Mouse (Mus musculus): ENCODE results near the gene Exoc3l4. TPM values are rescaled to one million over a fixed set of nuclear protein-coding genes. Genes with fewer than 3 reads are reported as not detected.

Exoc3l4 gene
- polyA plus RNA-seq, 1 experiment from 2014 or later, result 1.2 TPM

DNA sequence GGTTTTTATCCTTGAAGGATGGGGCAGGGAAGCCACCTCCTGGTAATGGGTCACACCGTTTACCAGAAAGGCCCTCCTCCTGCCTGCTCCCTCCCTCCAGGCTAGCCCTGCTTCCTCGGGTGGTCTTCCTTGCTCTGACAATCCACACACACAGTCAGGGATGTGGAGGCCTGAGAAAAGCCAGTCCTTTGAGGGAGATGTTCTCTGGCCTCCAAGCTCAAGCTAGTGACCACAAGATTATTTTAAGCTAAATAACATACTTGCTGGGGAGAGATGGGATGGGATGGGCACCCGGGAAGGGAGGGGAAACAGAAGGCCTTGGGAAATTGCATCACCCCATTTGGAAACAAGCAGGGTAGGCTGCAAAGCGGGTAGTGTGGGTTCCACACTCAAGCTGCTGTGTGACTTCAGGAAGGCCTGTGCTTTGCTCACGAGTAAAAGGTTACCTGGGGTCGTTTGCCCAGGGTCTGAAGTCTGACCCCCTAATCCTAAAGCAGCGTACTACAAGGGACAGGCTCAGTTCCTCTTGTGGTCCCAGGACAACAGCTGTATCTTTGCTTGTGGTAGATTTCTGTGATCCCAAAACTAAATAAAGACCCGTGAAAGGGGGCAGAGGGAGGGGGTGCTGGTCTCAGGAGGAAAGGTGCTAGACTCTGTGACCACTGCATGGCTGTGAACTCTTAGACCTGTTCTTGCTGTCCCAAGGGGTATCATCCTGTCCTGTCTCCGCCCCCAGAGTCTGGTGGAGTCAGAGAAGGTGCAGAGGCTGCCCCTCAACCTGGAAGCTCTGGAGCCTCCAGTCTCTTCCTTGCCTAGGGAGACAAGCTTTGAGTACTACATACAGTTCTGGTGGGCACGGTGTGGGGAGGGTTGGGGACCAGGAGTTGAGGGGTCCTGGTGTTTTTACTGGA lies 27.4 kb downstream of the Exoc3l4 start:
- no peaks in the 10 kb centered on the region for H3K36me3 ChIP-seq (ENCODE audit: control insufficient read depth, insufficient read depth, low read length)
- WGBS, result 27% methylated on average over 10 of the region's 10 CpGs
- H3K9me3 ChIP-seq (ENCODE audit: control insufficient read depth, low read length), result no peaks in the 10 kb centered on the region
- no peak for ATAC-seq (ENCODE audit: low read depth)
- H3K9ac ChIP-seq (replicated peaks; ENCODE audit: low read depth, low read length), result no peak overlapping the region
- no peak overlapping the region for H3K4me3 ChIP-seq (ENCODE audit: low read depth, low read length)
- H3K27ac ChIP-seq (ENCODE audit: low read depth, low read length), result no peak overlapping the region
- H3K27me3 ChIP-seq (ENCODE audit: control insufficient read depth, insufficient read depth, low read length), result peaks cover 67% of the 10 kb centered on the region
- no peak overlapping the region for H3K4me2 ChIP-seq (ENCODE audit: low read depth, low read length)
- H3K4me1 ChIP-seq (ENCODE audit: control insufficient read depth, insufficient read depth, low read length), result peaks cover 13% of the 10 kb centered on the region

DNA sequence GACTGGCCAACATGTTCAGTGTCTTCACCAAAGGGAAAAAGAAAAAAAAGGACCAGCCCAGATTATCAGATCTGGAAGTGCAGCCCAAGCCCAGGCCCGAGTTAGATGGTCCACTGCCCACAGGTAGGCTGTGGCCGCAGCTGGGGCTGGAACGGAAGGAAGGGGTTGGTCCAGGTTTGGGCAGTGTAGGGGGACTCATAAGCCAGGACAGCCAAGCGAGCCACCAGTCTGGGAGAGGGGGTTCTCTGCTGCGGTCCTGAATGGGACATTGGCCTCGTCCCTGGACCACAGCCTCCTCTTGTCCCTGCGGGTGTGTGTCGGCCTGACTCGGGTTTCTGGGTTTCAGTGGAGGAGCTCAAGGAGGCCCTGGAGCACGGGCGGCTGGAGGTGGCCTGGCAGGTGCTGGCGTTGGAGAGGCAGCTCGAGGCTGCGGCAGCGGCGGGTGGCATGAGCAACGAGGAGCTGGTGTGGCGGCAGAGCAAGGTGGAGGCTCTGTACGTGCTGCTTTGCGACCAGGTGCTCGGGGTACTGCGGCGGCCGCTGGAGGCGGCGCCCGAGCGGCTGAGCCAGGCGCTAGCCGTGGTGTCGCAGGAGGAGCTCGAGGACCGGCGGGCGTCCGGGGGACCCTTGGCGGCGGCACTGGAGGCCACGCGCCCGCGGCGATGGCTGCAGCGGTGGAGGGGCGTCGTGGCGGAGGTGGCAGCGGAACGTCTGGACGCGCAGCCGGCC lies 28.5 kb downstream of the Exoc3l4 start:
- Histone ChIP-seq H3K27ac (ENCODE audit: low read depth, low read length) (no peak overlapping the region), H3K4me2 (ENCODE audit: low read depth, low read length) (peak overlapping the region; percentile 32), H3K4me3 (ENCODE audit: low read depth, low read length) (peak overlapping the region; percentile 15), H3K9ac (replicated peaks; ENCODE audit: low read depth, low read length) (no peak overlapping the region), H3K9me3 (ENCODE audit: control insufficient read depth, low read length) (no peaks in the 10 kb centered on the region), H3K27me3 (ENCODE audit: control insufficient read depth, insufficient read depth, low read length) (peaks cover 67% of the 10 kb centered on the region), H3K4me1 (ENCODE audit: control insufficient read depth, insufficient read depth, low read length) (peaks cover 13% of the 10 kb centered on the region), H3K36me3 (ENCODE audit: control insufficient read depth, insufficient read depth, low read length) (no peaks in the 10 kb centered on the region)
- 4% methylated on average over 49 of the region's 52 CpGs for WGBS
- no peak for ATAC-seq (ENCODE audit: low read depth)

DNA sequence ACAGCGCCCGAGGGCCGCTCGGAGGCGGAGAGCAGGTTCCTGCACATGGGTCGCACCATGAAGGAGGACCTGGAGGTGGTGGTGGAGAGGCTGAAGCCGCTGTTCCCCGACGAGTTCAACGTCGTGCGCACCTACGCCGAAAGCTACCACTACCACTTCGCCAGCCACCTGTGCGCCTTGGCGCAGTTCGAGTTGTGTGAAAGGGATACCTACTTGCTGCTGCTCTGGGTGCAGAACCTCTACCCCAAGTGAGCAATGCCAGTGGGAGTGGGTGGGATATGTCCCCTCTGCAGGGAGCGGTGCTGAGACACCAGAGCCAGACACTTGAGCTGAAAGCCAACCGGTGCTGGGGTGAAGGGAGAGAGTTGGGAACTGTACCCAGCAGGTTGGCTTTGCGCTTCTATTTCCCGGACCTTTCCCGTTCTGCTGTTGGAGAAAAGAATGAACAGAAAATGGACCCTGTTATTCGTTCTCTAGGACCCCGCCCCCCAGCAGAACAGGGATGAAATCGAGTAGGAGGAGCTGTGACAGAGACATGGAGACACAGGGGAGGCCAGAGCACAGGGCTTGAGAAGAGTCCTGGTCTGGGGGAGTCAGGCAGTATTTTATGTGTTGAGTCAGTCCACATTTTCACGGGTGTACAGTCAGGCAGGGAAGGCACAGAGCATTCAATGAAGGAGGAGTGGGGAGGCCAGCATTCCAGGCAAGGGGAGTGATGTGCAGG lies 29.2 kb downstream of the Exoc3l4 start:
- 5% methylated on average over 27 of the region's 27 CpGs for WGBS
- no peak for ATAC-seq (ENCODE audit: low read depth)
- H3K27me3 ChIP-seq (ENCODE audit: control insufficient read depth, insufficient read depth, low read length), result peaks cover 67% of the 10 kb centered on the region
- no peak overlapping the region for H3K9ac ChIP-seq (replicated peaks; ENCODE audit: low read depth, low read length)
- no peaks in the 10 kb centered on the region for H3K36me3 ChIP-seq (ENCODE audit: control insufficient read depth, insufficient read depth, low read length)
- peaks cover 13% of the 10 kb centered on the region for H3K4me1 ChIP-seq (ENCODE audit: control insufficient read depth, insufficient read depth, low read length)
- H3K9me3 ChIP-seq (ENCODE audit: control insufficient read depth, low read length), result no peaks in the 10 kb centered on the region
- H3K4me3 ChIP-seq (ENCODE audit: low read depth, low read length), result peak overlapping the region; percentile 15
- H3K4me2 ChIP-seq (ENCODE audit: low read depth, low read length), result peak overlapping the region; percentile 32
- H3K27ac ChIP-seq (ENCODE audit: low read depth, low read length), result no peak overlapping the region

DNA sequence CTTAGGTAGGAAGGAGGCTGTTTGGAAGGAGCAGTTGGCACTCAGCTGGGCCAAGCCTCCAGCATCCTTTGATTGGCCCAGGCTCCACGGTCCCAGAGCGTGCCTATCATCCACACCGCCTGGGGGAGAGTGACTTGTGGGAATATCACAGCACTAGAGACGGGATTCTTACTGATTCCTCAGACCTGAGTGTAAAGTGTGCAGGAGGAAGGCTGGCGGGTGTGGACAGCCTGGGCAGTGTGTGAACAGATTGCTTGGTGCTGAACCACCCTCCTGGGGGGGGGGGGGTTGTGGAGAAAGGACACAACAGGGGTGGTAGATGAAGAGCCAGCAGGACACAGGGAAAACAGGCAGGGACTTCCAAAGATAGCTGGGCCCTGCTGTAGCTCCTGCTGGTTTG lies 29.9 kb downstream of the Exoc3l4 start:
- Histone ChIP-seq H3K4me2 (ENCODE audit: low read depth, low read length) (no peak overlapping the region), H3K27me3 (ENCODE audit: control insufficient read depth, insufficient read depth, low read length) (peaks cover 62% of the 10 kb centered on the region), H3K27ac (ENCODE audit: low read depth, low read length) (no peak overlapping the region), H3K9me3 (ENCODE audit: control insufficient read depth, low read length) (no peaks in the 10 kb centered on the region), H3K9ac (replicated peaks; ENCODE audit: low read depth, low read length) (no peak overlapping the region), H3K4me1 (ENCODE audit: control insufficient read depth, insufficient read depth, low read length) (peaks cover 13% of the 10 kb centered on the region), H3K36me3 (ENCODE audit: control insufficient read depth, insufficient read depth, low read length) (no peaks in the 10 kb centered on the region), H3K4me3 (ENCODE audit: low read depth, low read length) (no peak overlapping the region)
- WGBS, result 13% methylated on average over 5 of the region's 5 CpGs
- ATAC-seq (ENCODE audit: low read depth), result no peak

DNA sequence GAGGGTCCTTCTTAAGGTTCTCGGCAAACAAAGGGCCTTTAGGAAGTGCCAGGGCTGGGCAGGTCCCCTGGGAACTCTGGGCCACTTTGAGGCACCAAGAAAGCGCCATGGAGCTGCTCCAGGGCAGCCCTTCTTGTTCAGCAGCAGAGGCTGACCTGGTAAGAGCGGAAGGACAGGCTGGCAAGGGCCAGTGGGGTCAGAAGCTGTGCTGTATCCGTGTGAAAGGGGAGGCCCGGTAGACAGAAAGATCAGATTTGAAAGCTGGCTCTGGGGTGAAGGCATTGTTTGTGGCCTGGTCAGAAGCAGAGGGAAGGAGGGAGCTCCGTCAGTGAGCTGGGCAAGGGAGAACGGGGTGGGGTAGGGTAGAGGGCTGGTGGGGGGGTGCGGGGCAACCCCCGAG lies 30.5 kb downstream of the Exoc3l4 start:
- no peak overlapping the region for H3K27ac ChIP-seq (ENCODE audit: low read depth, low read length)
- peaks cover 56% of the 10 kb centered on the region for H3K27me3 ChIP-seq (ENCODE audit: control insufficient read depth, insufficient read depth, low read length)
- 16% methylated on average over 9 of the region's 9 CpGs for WGBS
- no peak overlapping the region for H3K4me3 ChIP-seq (ENCODE audit: low read depth, low read length)
- no peaks in the 10 kb centered on the region for H3K9me3 ChIP-seq (ENCODE audit: control insufficient read depth, low read length)
- H3K9ac ChIP-seq (replicated peaks; ENCODE audit: low read depth, low read length), result no peak overlapping the region
- no peak for ATAC-seq (ENCODE audit: low read depth)
- H3K4me2 ChIP-seq (ENCODE audit: low read depth, low read length), result no peak overlapping the region
- H3K36me3 ChIP-seq (ENCODE audit: control insufficient read depth, insufficient read depth, low read length), result no peaks in the 10 kb centered on the region
- H3K4me1 ChIP-seq (ENCODE audit: control insufficient read depth, insufficient read depth, low read length), result peaks cover 10% of the 10 kb centered on the region

DNA sequence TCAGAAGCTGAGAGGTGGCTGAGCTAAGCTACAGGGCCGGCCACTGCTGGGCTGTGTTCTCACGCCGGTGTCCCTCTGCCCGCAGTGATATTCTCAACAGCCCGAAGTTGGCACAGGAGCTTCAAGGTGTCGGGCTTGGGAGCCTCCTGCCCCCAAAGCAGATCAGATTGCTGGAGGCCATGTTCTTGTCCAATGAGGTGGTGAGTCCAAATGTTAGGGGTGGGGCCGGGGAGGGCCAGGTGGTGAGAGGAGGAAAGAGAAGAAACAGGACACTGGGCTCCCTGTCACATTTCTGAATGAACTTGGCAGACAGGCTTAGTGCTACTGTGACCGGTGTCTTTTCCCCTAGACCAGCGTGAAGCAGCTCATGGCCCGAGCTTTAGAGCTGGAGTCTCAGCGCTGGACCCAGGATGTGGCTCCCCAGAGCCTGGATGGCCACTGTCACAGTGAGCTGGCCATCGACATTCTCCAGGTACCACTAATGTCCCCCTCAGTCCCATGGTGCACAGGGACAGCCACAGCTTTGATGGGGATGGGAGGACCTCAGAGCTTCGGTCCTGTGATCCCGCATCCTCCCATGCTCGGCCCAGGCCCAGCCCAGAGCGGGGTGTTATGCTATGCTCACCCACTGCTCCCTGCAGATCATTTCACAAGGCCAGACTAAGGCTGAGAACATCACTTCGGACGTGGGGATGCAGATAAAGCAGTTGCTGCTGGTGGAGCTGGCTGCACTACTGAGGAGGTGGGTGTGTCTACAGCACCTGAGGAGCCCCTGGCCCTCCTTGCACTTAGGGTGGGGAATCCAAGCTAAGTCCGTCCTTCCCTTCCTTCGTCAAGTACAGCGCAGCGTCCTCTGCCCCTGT lies 31.3 kb downstream of the Exoc3l4 start:
- Histone ChIP-seq H3K4me3 (ENCODE audit: low read depth, low read length) (no peak overlapping the region), H3K36me3 (ENCODE audit: control insufficient read depth, insufficient read depth, low read length) (no peaks in the 10 kb centered on the region), H3K4me2 (ENCODE audit: low read depth, low read length) (no peak overlapping the region), H3K27me3 (ENCODE audit: control insufficient read depth, insufficient read depth, low read length) (peaks cover 49% of the 10 kb centered on the region), H3K9me3 (ENCODE audit: control insufficient read depth, low read length) (no peaks in the 10 kb centered on the region), H3K9ac (replicated peaks; ENCODE audit: low read depth, low read length) (no peak overlapping the region), H3K27ac (ENCODE audit: low read depth, low read length) (no peak overlapping the region), H3K4me1 (ENCODE audit: control insufficient read depth, insufficient read depth, low read length) (peaks cover 6% of the 10 kb centered on the region)
- no peak for ATAC-seq (ENCODE audit: low read depth)
- WGBS, result 14% methylated on average over 22 of the region's 22 CpGs

DNA sequence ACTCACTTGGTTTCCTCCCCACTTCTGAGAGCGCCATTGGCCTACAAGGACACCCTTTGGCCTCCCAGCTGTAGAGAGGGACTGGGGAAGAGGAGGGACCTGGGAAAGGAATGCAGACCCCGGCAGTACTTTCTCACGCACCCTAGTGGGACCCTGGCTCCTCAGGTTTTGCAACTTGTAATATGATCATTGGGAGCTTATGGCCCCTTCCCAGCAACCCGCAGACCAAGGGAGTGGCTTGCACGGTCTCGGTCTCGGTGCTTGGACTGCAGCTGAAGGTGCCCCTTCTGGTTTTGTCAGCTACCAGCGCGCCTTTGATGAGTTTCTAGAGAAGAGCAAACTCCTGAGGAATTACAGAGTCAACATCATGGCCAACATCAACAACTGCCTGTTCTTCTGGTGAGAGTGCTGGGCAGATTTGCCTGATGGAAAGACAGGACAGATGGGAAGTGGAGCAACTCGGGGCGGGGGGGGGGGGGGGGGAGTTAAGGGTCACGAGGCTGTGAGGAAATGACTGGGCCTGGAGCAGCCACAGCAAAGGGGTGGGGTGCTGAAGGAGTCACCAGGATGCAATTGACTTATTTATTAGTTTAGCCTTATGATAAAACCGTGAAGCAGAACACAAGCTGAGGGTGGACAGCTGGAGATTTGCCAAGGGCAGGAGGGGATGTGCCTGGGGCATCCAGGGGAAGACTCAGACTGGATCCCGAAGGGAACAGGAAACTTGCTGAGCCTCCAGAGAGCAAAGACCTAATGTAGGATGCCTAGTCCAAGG lies 32.3 kb downstream of the Exoc3l4 start:
- no peak overlapping the region for H3K27ac ChIP-seq (ENCODE audit: low read depth, low read length)
- no peak overlapping the region for H3K4me3 ChIP-seq (ENCODE audit: low read depth, low read length)
- WGBS, result 16% methylated on average over 13 of the region's 14 CpGs
- peaks cover 6% of the 10 kb centered on the region for H3K4me1 ChIP-seq (ENCODE audit: control insufficient read depth, insufficient read depth, low read length)
- H3K36me3 ChIP-seq (ENCODE audit: control insufficient read depth, insufficient read depth, low read length), result no peaks in the 10 kb centered on the region
- no peak overlapping the region for H3K9ac ChIP-seq (replicated peaks; ENCODE audit: low read depth, low read length)
- ATAC-seq (ENCODE audit: low read depth), result no peak
- no peak overlapping the region for H3K4me2 ChIP-seq (ENCODE audit: low read depth, low read length)
- no peaks in the 10 kb centered on the region for H3K9me3 ChIP-seq (ENCODE audit: control insufficient read depth, low read length)
- H3K27me3 ChIP-seq (ENCODE audit: control insufficient read depth, insufficient read depth, low read length), result peaks cover 39% of the 10 kb centered on the region

DNA sequence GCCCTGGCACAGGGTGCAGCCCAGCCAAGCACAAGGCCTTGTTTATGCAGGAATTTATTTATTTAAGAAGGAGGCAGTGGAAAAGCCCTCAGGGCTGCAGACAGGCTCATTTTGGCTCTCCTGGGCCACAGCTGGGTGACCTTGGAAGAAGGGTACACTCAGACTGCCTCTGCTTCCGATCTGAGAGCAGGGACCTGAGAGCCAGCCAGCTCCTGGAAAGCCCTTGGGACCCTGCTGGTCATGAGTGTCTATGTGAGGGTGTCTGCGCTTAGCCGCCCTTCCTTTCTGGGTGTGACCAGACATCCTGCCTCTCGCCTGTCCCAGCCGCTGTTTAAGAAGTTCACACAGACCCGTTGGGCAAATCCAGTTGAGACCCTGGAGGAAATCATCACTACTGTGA lies 33.5 kb downstream of the Exoc3l4 start:
- H3K4me3 ChIP-seq (ENCODE audit: low read depth, low read length), result no peak overlapping the region
- peaks cover 27% of the 10 kb centered on the region for H3K27me3 ChIP-seq (ENCODE audit: control insufficient read depth, insufficient read depth, low read length)
- 44% methylated on average over 6 of the region's 6 CpGs for WGBS
- no peaks in the 10 kb centered on the region for H3K9me3 ChIP-seq (ENCODE audit: control insufficient read depth, low read length)
- no peak overlapping the region for H3K4me2 ChIP-seq (ENCODE audit: low read depth, low read length)
- H3K9ac ChIP-seq (replicated peaks; ENCODE audit: low read depth, low read length), result no peak overlapping the region
- peaks cover 6% of the 10 kb centered on the region for H3K4me1 ChIP-seq (ENCODE audit: control insufficient read depth, insufficient read depth, low read length)
- H3K36me3 ChIP-seq (ENCODE audit: control insufficient read depth, insufficient read depth, low read length), result no peaks in the 10 kb centered on the region
- H3K27ac ChIP-seq (ENCODE audit: low read depth, low read length), result no peak overlapping the region
- no peak for ATAC-seq (ENCODE audit: low read depth)
